Mouse (Mus musculus): ENCODE measurements around the gene Wrap53. TPM values are rescaled to one million over a fixed set of nuclear protein-coding genes. Genes with fewer than 3 reads are reported as not detected.

Wrap53 gene
- polyA plus RNA-seq, 1 experiment from 2014 or later, result 16.8 TPM

- H3K9me3 ChIP-seq, result no peaks in the 10 kb centered on the region
- peaks cover 69% of the 10 kb centered on the region for H3K4me1 ChIP-seq
- 32% methylated on average over 3 of the region's 3 CpGs for WGBS
- H3K36me3 ChIP-seq, result peaks cover 3% of the 10 kb centered on the region; the same call in 1 of the 2 replicates
- H3K4me3 ChIP-seq, result no peak overlapping the region
- no peak for ATAC-seq (ENCODE audit: extremely low read depth, insufficient number of reproducible peaks, low FRiP score, low TSS enrichment)
- peak overlapping the region; percentile 85 for H3K27ac ChIP-seq (replicated peaks)
- no peak overlapping the region for H3K4me2 ChIP-seq
- no peak overlapping the region for H3K9ac ChIP-seq
- H3K27me3 ChIP-seq (replicated peaks), result no peaks in the 10 kb centered on the region
Measured at GRCm38 (mm10) chr11:69601768-69602167, 21.7 kb upstream of the Wrap53 start.

- 10% methylated on average over 6 of the region's 6 CpGs for WGBS
- Histone ChIP-seq H3K27me3 (replicated peaks) (no peaks in the 10 kb centered on the region), H3K4me1 (peaks cover 63% of the 10 kb centered on the region), H3K36me3 (peaks cover 12% of the 10 kb centered on the region), H3K4me2 (peak overlapping the region; percentile 47), H3K9me3 (no peaks in the 10 kb centered on the region), H3K27ac (replicated peaks) (peak overlapping the region; percentile 85), H3K9ac (peak overlapping the region; percentile 45; the same call in 1 of the 2 replicates), H3K4me3 (peak overlapping the region; percentile 8; the same call in 1 of the 2 replicates)
- peak; percentile 39; the same call in 1 of the 2 replicates for ATAC-seq (ENCODE audit: extremely low read depth, insufficient number of reproducible peaks, low FRiP score, low TSS enrichment)
Measured at GRCm38 (mm10) chr11:69600098-69600497, 20.0 kb upstream of the Wrap53 start.

GRCm38 (mm10) chr11:69599436-69599835 lies 19.4 kb upstream of the Wrap53 start:
- H3K36me3 ChIP-seq, result peaks cover 18% of the 10 kb centered on the region
- H3K4me1 ChIP-seq, result peaks cover 56% of the 10 kb centered on the region
- no peak overlapping the region for H3K4me3 ChIP-seq
- 16% methylated on average over 9 of the region's 9 CpGs for WGBS
- H3K27ac ChIP-seq (replicated peaks), result peak overlapping the region; percentile 85
- no peak for ATAC-seq (ENCODE audit: extremely low read depth, insufficient number of reproducible peaks, low FRiP score, low TSS enrichment)
- no peaks in the 10 kb centered on the region for H3K9me3 ChIP-seq
- H3K9ac ChIP-seq, result peak overlapping the region; percentile 45; the same call in 1 of the 2 replicates
- H3K27me3 ChIP-seq (replicated peaks), result no peaks in the 10 kb centered on the region
- peak overlapping the region; percentile 47 for H3K4me2 ChIP-seq

GRCm38 (mm10) chr11:69594853-69595252 lies 14.8 kb upstream of the Wrap53 start:
- Histone ChIP-seq H3K9ac (no peak overlapping the region), H3K4me1 (peaks cover 10% of the 10 kb centered on the region), H3K36me3 (peaks cover 55% of the 10 kb centered on the region), H3K4me3 (no peak overlapping the region), H3K9me3 (no peaks in the 10 kb centered on the region), H3K4me2 (no peak overlapping the region), H3K27me3 (replicated peaks) (no peaks in the 10 kb centered on the region), H3K27ac (replicated peaks) (no peak overlapping the region)
- ATAC-seq (ENCODE audit: extremely low read depth, insufficient number of reproducible peaks, low FRiP score, low TSS enrichment), result no peak
- 96% methylated on average over 6 of the region's 6 CpGs for WGBS

- 87% methylated on average over 4 of the region's 4 CpGs for WGBS
- Histone ChIP-seq H3K4me3 (no peak overlapping the region), H3K9me3 (no peaks in the 10 kb centered on the region), H3K27ac (replicated peaks) (0 out of 2 replicates have a peak overlapping the region, but pooled peaks have one; percentile 8), H3K4me1 (no peaks in the 10 kb centered on the region), H3K9ac (no peak overlapping the region), H3K36me3 (peaks cover 76% of the 10 kb centered on the region), H3K27me3 (replicated peaks) (no peaks in the 10 kb centered on the region), H3K4me2 (no peak overlapping the region)
- ATAC-seq (ENCODE audit: extremely low read depth, insufficient number of reproducible peaks, low FRiP score, low TSS enrichment), result no peak
Measured at GRCm38 (mm10) chr11:69592799-69593198, 12.7 kb upstream of the Wrap53 start.

GRCm38 (mm10) chr11:69591899-69592637 lies 12.0 kb upstream of the Wrap53 start:
- Histone ChIP-seq H3K36me3 (peaks cover 83% of the 10 kb centered on the region), H3K9ac (no peak overlapping the region), H3K4me1 (no peaks in the 10 kb centered on the region), H3K4me2 (no peak overlapping the region), H3K27me3 (replicated peaks) (no peaks in the 10 kb centered on the region), H3K9me3 (no peaks in the 10 kb centered on the region), H3K4me3 (no peak overlapping the region), H3K27ac (replicated peaks) (no peak overlapping the region)
- 75% methylated on average over 7 of the region's 7 CpGs for WGBS
- no peak for ATAC-seq (ENCODE audit: extremely low read depth, insufficient number of reproducible peaks, low FRiP score, low TSS enrichment)

GRCm38 (mm10) chr11:69591424-69591823 lies 11.4 kb upstream of the Wrap53 start:
- no peak overlapping the region for H3K4me3 ChIP-seq
- no peak overlapping the region for H3K9ac ChIP-seq
- H3K27me3 ChIP-seq (replicated peaks), result no peaks in the 10 kb centered on the region
- no peaks in the 10 kb centered on the region for H3K4me1 ChIP-seq
- WGBS, result 88% methylated on average over 3 of the region's 3 CpGs
- no peak overlapping the region for H3K27ac ChIP-seq (replicated peaks)
- H3K9me3 ChIP-seq, result no peaks in the 10 kb centered on the region
- no peak overlapping the region for H3K4me2 ChIP-seq
- no peak for ATAC-seq (ENCODE audit: extremely low read depth, insufficient number of reproducible peaks, low FRiP score, low TSS enrichment)
- H3K36me3 ChIP-seq, result peaks cover 89% of the 10 kb centered on the region

- H3K4me2 ChIP-seq, result no peak overlapping the region
- no peaks in the 10 kb centered on the region for H3K27me3 ChIP-seq (replicated peaks)
- peaks cover 6% of the 10 kb centered on the region; the same call in 1 of the 2 replicates for H3K4me1 ChIP-seq
- no peak for ATAC-seq (ENCODE audit: extremely low read depth, insufficient number of reproducible peaks, low FRiP score, low TSS enrichment)
- H3K27ac ChIP-seq (replicated peaks), result no peak overlapping the region
- H3K9me3 ChIP-seq, result no peaks in the 10 kb centered on the region
- WGBS, result 85% methylated on average over 8 of the region's 8 CpGs
- H3K4me3 ChIP-seq, result no peak overlapping the region
- no peak overlapping the region; the same call in 1 of the 2 replicates for H3K9ac ChIP-seq
- peaks cover 85% of the 10 kb centered on the region for H3K36me3 ChIP-seq
Measured at GRCm38 (mm10) chr11:69590622-69591021, 10.6 kb upstream of the Wrap53 start.

- ATAC-seq (ENCODE audit: extremely low read depth, insufficient number of reproducible peaks, low FRiP score, low TSS enrichment), result no peak
- Histone ChIP-seq H3K4me3 (no peak overlapping the region), H3K4me2 (no peak overlapping the region), H3K9me3 (no peaks in the 10 kb centered on the region), H3K9ac (no peak overlapping the region), H3K36me3 (peaks cover 84% of the 10 kb centered on the region), H3K27me3 (replicated peaks) (no peaks in the 10 kb centered on the region), H3K4me1 (peaks cover 17% of the 10 kb centered on the region; the same call in 1 of the 2 replicates), H3K27ac (replicated peaks) (no peak overlapping the region)
- WGBS, result 82% methylated on average over 22 of the region's 22 CpGs
Measured at GRCm38 (mm10) chr11:69589207-69589834, 9.3 kb upstream of the Wrap53 start.

GRCm38 (mm10) chr11:69585718-69586325 lies 5.8 kb upstream of the Wrap53 start:
- ATAC-seq (ENCODE audit: extremely low read depth, insufficient number of reproducible peaks, low FRiP score, low TSS enrichment), result no peak
- Histone ChIP-seq H3K9me3 (no peaks in the 10 kb centered on the region), H3K4me1 (peaks cover 31% of the 10 kb centered on the region), H3K4me2 (no peak overlapping the region), H3K36me3 (peaks cover 68% of the 10 kb centered on the region), H3K27me3 (replicated peaks) (no peaks in the 10 kb centered on the region), H3K4me3 (no peak overlapping the region), H3K27ac (replicated peaks) (no peak overlapping the region), H3K9ac (no peak overlapping the region)
- WGBS, result 57% methylated on average over 7 of the region's 7 CpGs

GRCm38 (mm10) chr11:69584937-69585336 lies 4.9 kb upstream of the Wrap53 start:
- H3K4me3 ChIP-seq, result no peak overlapping the region
- WGBS, result 92% methylated on average over 13 of the region's 13 CpGs
- peaks cover 31% of the 10 kb centered on the region for H3K4me1 ChIP-seq

More at GRCm38 (mm10) chr11:69584937-69585336, 4.9 kb upstream of the Wrap53 start:
- ATAC-seq (ENCODE audit: extremely low read depth, insufficient number of reproducible peaks, low FRiP score, low TSS enrichment), result no peak
- no peak overlapping the region for H3K27ac ChIP-seq (replicated peaks)
- peaks cover 59% of the 10 kb centered on the region for H3K36me3 ChIP-seq
- no peak overlapping the region for H3K9ac ChIP-seq
- H3K27me3 ChIP-seq (replicated peaks), result no peaks in the 10 kb centered on the region
- no peaks in the 10 kb centered on the region for H3K9me3 ChIP-seq
- no peak overlapping the region for H3K4me2 ChIP-seq

Measured in heart, embryonic 13.5 days (tissue).